Mouse (Mus musculus) mouse trophoblast stem cell (cell line): ENCODE data around the gene Cd2.

Experiments used
- in situ Hi-C, 2 experiments: fragments of 300-500 bp; cut with MseI, MboI; formaldehyde crosslinking; loops; 2 replicates in 1 of 2; 3 replicates in 1 of 2; pipeline ENCODE4 v1.15.1; 2025

The Cd2 gene

GRCm38 (mm10) chr3:101232570-101232969 lies 55.2 kb downstream of the Cd2 start:
- in situ Hi-C loops, result no loop called here

- in situ Hi-C loops, result no loop called here
Observed at GRCm38 (mm10) chr3:101230201-101230600, 57.5 kb downstream of the Cd2 start.

GRCm38 (mm10) chr3:101229551-101229930 lies 58.2 kb downstream of the Cd2 start:
- in situ Hi-C loops, result no loop called here

- in situ Hi-C loops, result no loop called here
Observed at GRCm38 (mm10) chr3:101228868-101229550, 58.7 kb downstream of the Cd2 start.

- in situ Hi-C loops, result no loop called here
Observed at GRCm38 (mm10) chr3:101228066-101228465, 59.7 kb downstream of the Cd2 start.
